Mouse (Mus musculus): Measurements from ENCODE around the gene Foxc2.

- TF ChIP-seq CTCF (IDR thresholded peaks at IDR 0.05; ENCODE audit: low read depth, low read length): no peak
- TF ChIP-seq GATA1 (IDR thresholded peaks at IDR 0.05; ENCODE audit: borderline replicate concordance, low read length): no peak
- TF ChIP-seq TAL1 (conservative IDR thresholded peaks at IDR 0.05; ENCODE audit: low read depth, low read length): no peak
- TF ChIP-seq GATA2 (IDR thresholded peaks at IDR 0.05; ENCODE audit: borderline replicate concordance, low read depth, low read length): no peak
These were observed 10.2 kb downstream of the Foxc2 start for GRCm38 (mm10) chr8:121126191-121126590.
